Mouse (Mus musculus): ENCODE measurements at regions not wholly inside any gene's neighbourhood (a gene's known extent, or its start where the extent isn't known, plus 50 kb on each side); places are given as distances from the start of the nearest gene placed in this dataset.

GRCm38 (mm10) chr2:11118625-11119024 lies 53.3 kb upstream of the Prkcq start:
- no peak for DNase-seq (ENCODE audit: low spot score)

GRCm38 (mm10) chr2:11119301-11119700 lies 52.6 kb upstream of the Prkcq start:
- DNase-seq (ENCODE audit: low spot score), result no peak
